Mouse (Mus musculus) gastrocnemius, adult 18-20 months (tissue): ENCODE data around the gene Fxyd5. TPM values are rescaled to one million over a fixed set of nuclear protein-coding genes. Genes with fewer than 3 reads are reported as not detected.

Experiments used
- DNase-seq: peaks from one replicate; pipeline ENCODE4 v3.0.0; 2021; ENCODE audit warnings: low spot score
- microRNA-seq: library from miRNA; unstranded; fragments of <30 nt; microRNA quantifications from one replicate; pipeline ENCODE4 v1.2.0, GENCODE M21; 2021
- total RNA-seq, 2 experiments: library from RNA; stranded (reverse); gene quantifications; 2 replicates each; pipeline ENCODE4 v1.2.3; 2021

The Fxyd5 gene
- total RNA-seq, 2 experiments from 2014 or later = 7.6 to 13.4 TPM

DNA sequence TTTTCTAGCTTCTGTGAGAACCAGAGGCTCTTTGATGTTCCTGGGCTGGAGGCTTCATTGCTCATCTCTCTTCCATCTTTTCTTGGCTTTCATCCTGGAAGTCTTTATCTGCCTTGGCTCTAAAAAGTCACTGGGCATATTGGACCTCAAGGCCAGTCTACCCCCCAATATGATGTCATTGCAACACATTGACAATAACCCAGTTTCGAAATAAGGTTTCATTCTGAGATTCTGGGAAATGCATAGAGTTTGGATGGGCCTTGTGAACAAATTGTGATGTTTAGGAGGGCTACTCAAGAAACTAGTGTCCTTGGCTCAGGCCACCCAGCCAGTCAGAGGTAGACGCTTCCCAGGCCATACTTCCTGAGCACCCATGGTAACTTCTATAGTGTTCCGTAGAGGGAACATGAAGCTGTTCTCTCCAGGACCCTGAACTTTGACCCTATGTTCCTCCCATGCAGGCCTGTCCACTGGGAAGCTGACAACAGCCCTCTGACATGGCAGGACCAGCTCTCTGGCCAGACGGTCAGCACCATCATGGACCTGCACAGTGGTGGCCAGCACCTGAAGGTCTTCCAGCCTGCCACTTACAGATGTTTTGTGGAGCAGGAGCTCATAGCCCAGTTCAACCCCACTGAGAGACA, 53.6 kb downstream of the Fxyd5 start:
- DNase-seq = no peak

DNA sequence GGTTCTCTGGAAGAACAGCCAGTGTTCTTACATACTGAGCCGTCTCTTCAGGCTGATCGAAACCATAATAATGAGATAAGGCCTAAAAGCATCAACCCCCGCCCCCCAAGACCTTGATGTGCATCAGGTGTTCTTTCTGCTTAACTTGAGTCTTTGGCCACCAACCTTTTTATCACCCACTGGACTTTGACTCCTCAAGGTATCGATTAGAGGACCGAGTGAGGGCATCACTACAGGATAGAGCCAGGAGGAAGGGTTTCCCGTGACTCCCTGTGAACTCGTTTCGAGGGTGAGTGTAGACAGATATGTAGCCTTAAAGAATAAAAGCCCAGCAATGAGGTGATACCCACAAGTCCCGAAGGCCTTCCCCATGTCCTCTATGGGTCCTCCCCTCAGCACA, 56.9 kb downstream of the Fxyd5 start:
- no peak for DNase-seq

Small RNAs within 50 kb of the gene (microRNA-seq; reads per million reads assigned to microRNA genes)
- gene Mir7050 = not detected

Other genes with a start within 250 kb of the Fxyd5 start
- under 1 TPM; 0.50 to 0.90 TPM for gene Ffar2, start 218.7 kb downstream of the Fxyd5 start, total RNA-seq
- gene Ffar3, start 186.3 kb downstream of the Fxyd5 start, total RNA-seq = not detected
- not detected for gene Ffar1, start 180.9 kb downstream of the Fxyd5 start, total RNA-seq
- gene Cd22, start 162.1 kb downstream of the Fxyd5 start, total RNA-seq = not detected
- gene Mag, start 127.6 kb downstream of the Fxyd5 start, total RNA-seq = under 1 TPM; 0.48 to 0.76 TPM
- not detected for gene Hamp2, start 117.8 kb downstream of the Fxyd5 start, total RNA-seq
- 1 to 10 TPM in 1 of 2 experiments, not detected in 1; 2.2 TPM for gene Hamp, start 98.4 kb downstream of the Fxyd5 start, total RNA-seq
- gene Usf2, start 85.7 kb downstream of the Fxyd5 start, total RNA-seq = 10 to 100 TPM; 80.6 to 92.8 TPM
- under 1 TPM; 0.30 to 0.55 TPM for gene Lsr, start 69.0 kb downstream of the Fxyd5 start, total RNA-seq
- gene Fam187b, start 68.7 kb downstream of the Fxyd5 start, total RNA-seq = not detected
- 1 to 10 TPM in 1 of 2 experiments, under 1 TPM in 1; 0.94 to 1.2 TPM for gene Fxyd7, start 9.0 kb upstream of the Fxyd5 start, total RNA-seq
- gene Fxyd1, start 14.7 kb upstream of the Fxyd5 start, total RNA-seq = 1,000 to 10,000 TPM in 1 of 2 experiments, 100 to 1,000 TPM in 1; 983 to 1,012 TPM
- gene Lgi4, start 16.9 kb upstream of the Fxyd5 start, total RNA-seq = 1 to 10 TPM; 1.7 to 3.5 TPM
- 1 to 10 TPM in 1 of 2 experiments, under 1 TPM in 1; 1.00 to 1.6 TPM for gene Fxyd3, start 34.2 kb upstream of the Fxyd5 start, total RNA-seq
- 10 to 100 TPM; 15.0 to 20.7 TPM for gene Hpn, start 72.8 kb upstream of the Fxyd5 start, total RNA-seq
- 100 to 1,000 TPM; 924 to 953 TPM for gene Scn1b, start 84.5 kb upstream of the Fxyd5 start, total RNA-seq
- 10 to 100 TPM; 35.7 to 37.1 TPM for gene Gramd1a, start 113.4 kb upstream of the Fxyd5 start, total RNA-seq
- gene Scgb2b2, start 248.0 kb upstream of the Fxyd5 start, total RNA-seq = not detected
- not detected for gene Scgb1b2, start 249.3 kb upstream of the Fxyd5 start, total RNA-seq